ENCODE assay signal across 23 mouse cellular contexts in the genomic region with DNA sequence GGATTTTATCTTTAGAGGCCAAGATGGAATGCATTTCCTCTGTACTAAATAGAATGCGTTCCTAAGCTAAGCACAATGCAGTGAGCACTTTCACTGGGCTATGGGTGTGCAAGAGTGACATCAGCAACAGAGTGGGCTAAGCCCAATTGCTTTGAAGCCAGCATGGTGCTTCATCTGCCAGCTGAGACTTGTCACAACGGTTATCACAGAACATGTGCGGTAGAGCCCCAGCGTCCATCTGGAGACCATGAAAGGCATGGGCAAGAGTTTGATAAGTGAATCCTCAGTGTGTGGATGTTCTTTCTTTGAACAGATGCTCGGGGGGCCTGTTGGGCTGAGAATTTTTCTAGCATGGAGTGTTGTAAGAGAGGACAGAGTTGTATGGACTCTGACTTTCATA.
DNase-seq lines count a peak whose midpoint lies in the region; ATAC-seq and TF ChIP-seq lines count a peak whose summit lies in the region.
"Had no signal": no experiment of that assay in that cellular context is flagged by ENCODE, and none has a peak within 500 bp of the region (broad histone marks: within the 10 kb centered on the region; RNA-seq: fewer than 3 reads in every experiment).

No protein-coding gene starts in this region.

- peaks cover 2% of the 10 kb centered on the region; the same call in 1 of the 2 replicates for H3K36me3 ChIP-seq in heart, adult 2 months (ENCODE audit: control insufficient read depth, insufficient read depth, low read length)
- H3K36me3 ChIP-seq in hindbrain, postnatal 0 days (ENCODE audit: insufficient read depth, low read length): no peaks in the 10 kb centered on the region
- H3K36me3 ChIP-seq in hindbrain, embryonic 14.5 days (replicated peaks; ENCODE audit: control insufficient read depth, insufficient read depth): no peaks in the 10 kb centered on the region
- H3K36me3 ChIP-seq: embryonic facial prominence, embryonic 12.5 days; hindbrain, embryonic 13.5 days; intestine, embryonic 15.5 days; limb, embryonic 13.5 days; liver, embryonic 12.5 days; midbrain, embryonic 12.5 days; stomach, embryonic 15.5 days had no signal

- TF ChIP-seq EP300 in heart, adult 2 months (IDR thresholded peaks at IDR 0.05; ENCODE audit: insufficient read depth, low read depth, low read length): no peak

- 44% methylated on average over 5 of the region's 5 CpGs for WGBS in heart, adult 2 months
- 54% methylated on average over 5 of the region's 5 CpGs for WGBS in hindbrain, postnatal 0 days
- 82% methylated on average over 5 of the region's 5 CpGs for WGBS in hindbrain, embryonic 14.5 days

- no peak for TF ChIP-seq CTCF in heart, adult 2 months (IDR thresholded peaks at IDR 0.05)
- TF ChIP-seq CTCF in hindbrain, postnatal 0 days (IDR thresholded peaks at IDR 0.05; ENCODE audit: low read depth): no peak

- no peaks in the 10 kb centered on the region for H3K27me3 ChIP-seq in heart, adult 2 months (ENCODE audit: control insufficient read depth, insufficient read depth, low read length)
- no peaks in the 10 kb centered on the region for H3K27me3 ChIP-seq in hindbrain, postnatal 0 days (ENCODE audit: insufficient read depth, low read length)
- H3K27me3 ChIP-seq in hindbrain, embryonic 14.5 days (ENCODE audit: control insufficient read depth, insufficient read depth, low read length): no peaks in the 10 kb centered on the region
- H3K27me3 ChIP-seq: embryonic facial prominence, embryonic 12.5 days; hindbrain, embryonic 13.5 days; intestine, embryonic 15.5 days; limb, embryonic 13.5 days; liver, embryonic 12.5 days; midbrain, embryonic 12.5 days; stomach, embryonic 15.5 days had no signal

- H3K4me3 ChIP-seq in heart, adult 2 months: no peak overlapping the region
- no peak overlapping the region for H3K4me3 ChIP-seq in hindbrain, postnatal 0 days (ENCODE audit: low read length)
- no peak overlapping the region for H3K4me3 ChIP-seq in hindbrain, embryonic 14.5 days (replicated peaks; ENCODE audit: low read length)
- H3K4me3 ChIP-seq: embryonic facial prominence, embryonic 12.5 days; hindbrain, embryonic 13.5 days; intestine, embryonic 15.5 days; layer of hippocampus, adult 2 months; limb, embryonic 13.5 days; liver, embryonic 12.5 days; midbrain, embryonic 12.5 days; stomach, embryonic 15.5 days had no signal

- peaks cover 2% of the 10 kb centered on the region; the same call in 1 of the 2 replicates for H3K4me1 ChIP-seq in heart, adult 2 months (ENCODE audit: control insufficient read depth, insufficient read depth, low read length)
- no peaks in the 10 kb centered on the region for H3K4me1 ChIP-seq in hindbrain, postnatal 0 days (ENCODE audit: insufficient read depth, low read length)
- no peaks in the 10 kb centered on the region for H3K4me1 ChIP-seq in hindbrain, embryonic 14.5 days (replicated peaks; ENCODE audit: control insufficient read depth, insufficient read depth, low read length)
- H3K4me1 ChIP-seq: embryonic facial prominence, embryonic 12.5 days; hindbrain, embryonic 13.5 days; intestine, embryonic 15.5 days; limb, embryonic 13.5 days; midbrain, embryonic 12.5 days; stomach, embryonic 15.5 days had no signal

- H3K27ac ChIP-seq in heart, adult 2 months: no peak overlapping the region
- no peak overlapping the region for H3K27ac ChIP-seq in hindbrain, postnatal 0 days
- no peak overlapping the region for H3K27ac ChIP-seq in hindbrain, embryonic 14.5 days
- H3K27ac ChIP-seq: embryonic facial prominence, embryonic 12.5 days; hindbrain, embryonic 13.5 days; intestine, embryonic 15.5 days; layer of hippocampus, adult 2 months; limb, embryonic 13.5 days; liver, embryonic 12.5 days; midbrain, embryonic 12.5 days; stomach, embryonic 15.5 days had no signal

- peak; percentile 3 to 12 for DNase-seq in cerebellum, postnatal 14 days
- no peak for DNase-seq in cerebellum, postnatal 36 days
- DNase-seq in heart, adult 11 months: peak; percentile 75
- no peak for DNase-seq in heart, adult 2 months
- DNase-seq in hindbrain, postnatal 0 days (ENCODE audit: low spot score): peak; percentile 62
- DNase-seq in hindbrain, embryonic 14.5 days (ENCODE audit: low spot score): no peak
- DNase-seq in right cerebral cortex, postnatal 4 days: peak; percentile 13
- no peak for DNase-seq in right cerebral cortex, postnatal 36 days (ENCODE audit: low spot score in 2 of 2)
- DNase-seq: adrenal gland, postnatal 10 days; cerebellum, adult 2 months; gastrocnemius, postnatal 10 days; kidney, adult 9 months; kidney, postnatal 25 days; lung, adult 2 months; thymus, postnatal 25 days had no signal

- no peaks in the 10 kb centered on the region for H3K9me3 ChIP-seq in hindbrain, postnatal 0 days (ENCODE audit: low read length)
- no peaks in the 10 kb centered on the region for H3K9me3 ChIP-seq in hindbrain, embryonic 14.5 days (ENCODE audit: control insufficient read depth, low read length)
- H3K9me3 ChIP-seq: embryonic facial prominence, embryonic 12.5 days; hindbrain, embryonic 13.5 days; intestine, embryonic 15.5 days; limb, embryonic 13.5 days; liver, embryonic 12.5 days; midbrain, embryonic 12.5 days; stomach, embryonic 15.5 days had no signal

- no peak for TF ChIP-seq POLR2A in heart, adult 2 months (IDR thresholded peaks at IDR 0.05; ENCODE audit: insufficient read depth, low read depth, low read length)

- intact Hi-C loops in heart, adult 2 months (cut with DNase I): no loop called here

- peak; percentile 83 for ATAC-seq in hindbrain, postnatal 0 days
- no peak for ATAC-seq in hindbrain, embryonic 14.5 days (ENCODE audit: low FRiP score)
- ATAC-seq: intestine, embryonic 15.5 days; liver, embryonic 12.5 days had no signal

- H3K79me2 ChIP-seq in heart, adult 2 months (replicated peaks; ENCODE audit: control insufficient read depth, insufficient read depth, low read length): no peaks in the 10 kb centered on the region

- H3K9ac ChIP-seq in heart, adult 2 months (ENCODE audit: low read depth, low read length): no peak overlapping the region
- H3K9ac ChIP-seq in hindbrain, postnatal 0 days (replicated peaks; ENCODE audit: low read length): no peak overlapping the region
- H3K9ac ChIP-seq in hindbrain, embryonic 14.5 days: no peak overlapping the region
- H3K9ac ChIP-seq: embryonic facial prominence, embryonic 12.5 days; hindbrain, embryonic 13.5 days; intestine, embryonic 15.5 days; limb, embryonic 13.5 days; liver, embryonic 12.5 days; midbrain, embryonic 12.5 days; stomach, embryonic 15.5 days had no signal

- no peak overlapping the region for H3K4me2 ChIP-seq in hindbrain, postnatal 0 days (ENCODE audit: low read depth, low read length)
- H3K4me2 ChIP-seq in hindbrain, embryonic 14.5 days (replicated peaks): no peak overlapping the region
- H3K4me2 ChIP-seq: embryonic facial prominence, embryonic 12.5 days; hindbrain, embryonic 13.5 days; intestine, embryonic 15.5 days; limb, embryonic 13.5 days; liver, embryonic 12.5 days; midbrain, embryonic 12.5 days; stomach, embryonic 15.5 days had no signal

Comparison
In these comparisons a context has a peak if more than half of its experiments do, and no peak if none do; other contexts are left out.
1. DNase-seq: peak in cerebellum, postnatal 14 days (2 of 2), heart, adult 11 months (single experiment), hindbrain, postnatal 0 days (single experiment) and right cerebral cortex, postnatal 4 days (single experiment); none in cerebellum, postnatal 36 days (0 of 2), heart, adult 2 months (0 of 2), hindbrain, embryonic 14.5 days (single experiment) and right cerebral cortex, postnatal 36 days (0 of 2).